ENCODE assay signal across 8 mouse cellular contexts in the genomic region with DNA sequence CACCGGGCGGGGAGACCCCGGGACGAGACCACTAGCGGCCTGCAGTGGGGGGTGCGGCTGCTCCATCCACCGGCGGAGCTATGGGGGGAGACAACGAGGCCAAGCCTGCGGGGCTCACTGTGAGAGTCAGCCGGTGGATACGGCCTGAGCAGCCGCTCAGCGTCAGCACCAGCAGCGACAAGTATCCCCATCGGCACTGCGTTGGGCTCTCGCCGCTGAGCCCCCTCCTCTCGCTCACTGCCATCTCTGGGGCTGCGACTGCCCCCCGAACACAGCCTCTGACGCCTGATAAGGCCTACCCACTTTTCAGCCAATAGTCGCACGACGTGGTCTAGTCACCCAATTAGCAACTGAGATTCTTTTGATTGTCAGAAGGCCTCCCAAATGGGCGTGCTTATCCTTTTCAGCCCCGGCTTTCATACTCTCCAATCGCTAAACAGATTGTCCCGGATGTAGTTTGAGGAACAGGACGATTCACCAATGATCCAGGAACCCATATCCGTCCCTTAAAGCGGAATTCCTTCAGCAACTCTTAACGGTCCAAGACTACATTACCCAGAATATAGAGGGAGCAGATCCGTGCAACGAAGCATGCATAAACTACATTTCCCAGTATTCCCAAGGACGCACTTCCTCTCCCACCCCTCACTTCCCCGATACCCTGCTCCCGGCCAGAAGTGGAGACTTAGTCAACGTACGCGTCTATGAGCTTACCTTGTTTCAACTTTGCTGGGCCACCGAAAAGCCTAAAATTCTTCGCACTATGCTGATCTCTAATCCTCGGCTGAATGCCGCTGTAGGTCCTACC. TPM values are rescaled to one million over a fixed set of nuclear protein-coding genes. Genes with fewer than 3 reads are reported as not detected.
A peak's percentile ranks its signal among the peaks of the same experiment; 100 is the strongest.
DNase-seq lines count a peak whose midpoint lies in the region; ATAC-seq lines count a peak whose summit lies in the region.

No protein-coding gene starts in this region.

- H3K4me3 ChIP-seq in heart, embryonic 10.5 days, result peak overlapping the region; percentile 82
- H3K4me3 ChIP-seq in kidney, embryonic 15.5 days (replicated peaks), result peak overlapping the region; percentile 74

- peaks cover 18% of the 10 kb centered on the region for H3K36me3 ChIP-seq in heart, embryonic 10.5 days
- peaks cover 24% of the 10 kb centered on the region for H3K36me3 ChIP-seq in kidney, embryonic 15.5 days

- H3K9ac ChIP-seq in kidney, embryonic 15.5 days, result peak overlapping the region; percentile 73

- H3K9me3 ChIP-seq in heart, embryonic 10.5 days, result no peaks in the 10 kb centered on the region
- H3K9me3 ChIP-seq in kidney, embryonic 15.5 days (replicated peaks), result no peaks in the 10 kb centered on the region

- ATAC-seq in erythroblast, adult 5-6 weeks (replicated peaks; ENCODE audit: low FRiP score, poor library complexity, severe bottlenecking), result peak; percentile 88
- ATAC-seq in kidney, embryonic 15.5 days (replicated peaks; ENCODE audit: low FRiP score), result peak; percentile 92
- peak; percentile 78 for ATAC-seq in monocyte, adult 5-6 weeks (replicated peaks; ENCODE audit: insufficient number of reproducible peaks, low FRiP score, low TSS enrichment, poor library complexity, severe bottlenecking)

- H3K27ac ChIP-seq in heart, embryonic 10.5 days, result peak overlapping the region; percentile 95
- peak overlapping the region; percentile 97 for H3K27ac ChIP-seq in kidney, embryonic 15.5 days

- H3K4me2 ChIP-seq in kidney, embryonic 15.5 days, result peak overlapping the region; percentile 94

- peak; percentile 82 to 84 for DNase-seq in B cell, adult 2 months
- DNase-seq in brain, adult 2 months (ENCODE audit: low read depth, low spot score), result peak; percentile 100
- DNase-seq in heart, embryonic 10.5 days (ENCODE audit: low spot score), result peak; percentile 99
- peak; percentile 90 for DNase-seq in liver
- DNase-seq in spleen, postnatal 4 days (ENCODE audit: low spot score in 2 of 2), result peak; percentile 85 to 88

- peaks cover 20% of the 10 kb centered on the region for H3K4me1 ChIP-seq in heart, embryonic 10.5 days
- H3K4me1 ChIP-seq in kidney, embryonic 15.5 days, result peaks cover 36% of the 10 kb centered on the region

- H3K27me3 ChIP-seq in heart, embryonic 10.5 days (ENCODE audit: insufficient read depth, poor library complexity, severe bottlenecking), result no peaks in the 10 kb centered on the region
- H3K27me3 ChIP-seq in kidney, embryonic 15.5 days, result no peaks in the 10 kb centered on the region

- under 1% methylated on average over 46 of the region's 46 CpGs for WGBS in heart, embryonic 10.5 days
- under 1% methylated on average over 46 of the region's 46 CpGs for WGBS in kidney, embryonic 15.5 days

RNA-seq across cellular contexts. Expression of a gene that starts 0.6 kb away (rescaled TPM):
- 9.2 and 17.5 TPM in 2 replicates for total RNA-seq in erythroblast, adult 5-6 weeks (2015; ENCODE audit: low replicate concordance)
- total RNA-seq in erythroblast, adult 5-6 weeks (2017; ENCODE audit: low replicate concordance), result 5.2 and 6.3 TPM in 2 replicates
- polyA plus RNA-seq in heart, embryonic 10.5 days (2016; fragmentation: Nextera tagmentation; extraction: Ambion mirVana), result 25.2 and 28.6 TPM in 2 replicates
- 35.6 and 39.5 TPM in 2 replicates for polyA plus RNA-seq in kidney, embryonic 15.5 days (2015; fragmentation: Nextera tagmentation; extraction: Ambion mirVana)
- total RNA-seq in monocyte, adult 5-6 weeks (2017), result 27.2 to 32.8 TPM (median 27.8 TPM) in 3 replicates

RNA-seq across cellular contexts. Expression of a gene that starts 1.7 kb away (rescaled TPM):
- total RNA-seq in erythroblast, adult 5-6 weeks (2015; ENCODE audit: low replicate concordance), result 0.42 and 3.1 TPM in 2 replicates
- total RNA-seq in erythroblast, adult 5-6 weeks (2017; ENCODE audit: low replicate concordance), result 1.8 and 5.5 TPM in 2 replicates
- polyA plus RNA-seq in heart, embryonic 10.5 days (2016; fragmentation: Nextera tagmentation; extraction: Ambion mirVana), result 44.4 and 46.8 TPM in 2 replicates
- polyA plus RNA-seq in kidney, embryonic 15.5 days (2015; fragmentation: Nextera tagmentation; extraction: Ambion mirVana), result 44.5 and 47.5 TPM in 2 replicates
- 4.5 to 10.8 TPM (median 9.2 TPM) in 3 replicates for total RNA-seq in monocyte, adult 5-6 weeks (2017)

RNA-seq across cellular contexts. Expression of a gene that starts 19.7 kb away (rescaled TPM):
- total RNA-seq in erythroblast, adult 5-6 weeks (2015; ENCODE audit: low replicate concordance), result 214 and 227 TPM in 2 replicates
- 74.9 and 158 TPM in 2 replicates for total RNA-seq in erythroblast, adult 5-6 weeks (2017; ENCODE audit: low replicate concordance)
- polyA plus RNA-seq in heart, embryonic 10.5 days (2016; fragmentation: Nextera tagmentation; extraction: Ambion mirVana), result 0.46 and 5.3 TPM in 2 replicates
- polyA plus RNA-seq in kidney, embryonic 15.5 days (2015; fragmentation: Nextera tagmentation; extraction: Ambion mirVana), result 2.3 and 5.4 TPM in 2 replicates
- 96.6 to 152 TPM (median 129 TPM) in 3 replicates for total RNA-seq in monocyte, adult 5-6 weeks (2017)

RNA-seq across cellular contexts. Expression of a gene that starts 31.3 kb away (rescaled TPM):
- 22.9 and 30.5 TPM in 2 replicates for total RNA-seq in erythroblast, adult 5-6 weeks (2015; ENCODE audit: low replicate concordance)
- total RNA-seq in erythroblast, adult 5-6 weeks (2017; ENCODE audit: low replicate concordance), result 38.3 and 38.8 TPM in 2 replicates
- polyA plus RNA-seq in heart, embryonic 10.5 days (2016; fragmentation: Nextera tagmentation; extraction: Ambion mirVana), result 1.2 and 2.7 TPM in 2 replicates
- polyA plus RNA-seq in kidney, embryonic 15.5 days (2015; fragmentation: Nextera tagmentation; extraction: Ambion mirVana), result 1.7 and 1.8 TPM in 2 replicates
- total RNA-seq in monocyte, adult 5-6 weeks (2017), result 267 to 324 TPM (median 306 TPM) in 3 replicates

RNA-seq across cellular contexts. Expression of a gene that starts 53.6 kb away (rescaled TPM):
- 1.5 TPM in 1 of 2 replicates, not detected in the other for total RNA-seq in erythroblast, adult 5-6 weeks (2015; ENCODE audit: low replicate concordance)
- total RNA-seq in erythroblast, adult 5-6 weeks (2017; ENCODE audit: low replicate concordance), result 1.5 and 2.0 TPM in 2 replicates
- polyA plus RNA-seq in heart, embryonic 10.5 days (2016; fragmentation: Nextera tagmentation; extraction: Ambion mirVana), result 0.27 and 0.28 TPM in 2 replicates
- 0.08 TPM in 1 of 2 replicates, not detected in the other for polyA plus RNA-seq in kidney, embryonic 15.5 days (2015; fragmentation: Nextera tagmentation; extraction: Ambion mirVana)
- 9.5 to 16.2 TPM (median 10.5 TPM) in 3 replicates for total RNA-seq in monocyte, adult 5-6 weeks (2017)

Comparison
In these comparisons a context has a peak if more than half of its experiments do, and no peak if none do; other contexts are left out.
1. Peak in every context shown above with its lines: DNase-seq, ATAC-seq, H3K4me3 ChIP-seq and H3K27ac ChIP-seq.